In genomic region chr2:69820201-69820600, GRCm38 (mm10) we compare ENCODE assay signal across 15 mouse cellular contexts. TPM values are rescaled to one million over a fixed set of nuclear protein-coding genes. Genes with fewer than 3 reads are reported as not detected.
"Had no signal": no experiment of that assay in that cellular context is flagged by ENCODE, and none has a peak within 500 bp of the region (broad histone marks: within the 10 kb centered on the region; RNA-seq: fewer than 3 reads in every experiment).

No protein-coding gene starts in this region.

- H3K36me3 ChIP-seq: limb, embryonic 15.5 days; midbrain, embryonic 12.5 days had no signal

- H3K27ac ChIP-seq: kidney, embryonic 15.5 days; limb, embryonic 15.5 days; macrophage; midbrain, embryonic 12.5 days had no signal

- H3K4me2 ChIP-seq: kidney, embryonic 15.5 days; limb, embryonic 15.5 days; lung, embryonic 14.5 days; midbrain, embryonic 12.5 days had no signal

- H3K4me3 ChIP-seq: kidney, embryonic 15.5 days; limb, embryonic 15.5 days; megakaryocyte, embryonic 14.5 days; midbrain, embryonic 12.5 days had no signal

- H3K9me3 ChIP-seq: kidney, embryonic 15.5 days; limb, embryonic 15.5 days; megakaryocyte, embryonic 14.5 days; midbrain, embryonic 12.5 days had no signal

- H3K9ac ChIP-seq: kidney, embryonic 15.5 days; limb, embryonic 15.5 days; lung, embryonic 14.5 days; midbrain, embryonic 12.5 days had no signal

- H3K27me3 ChIP-seq: kidney, embryonic 15.5 days; limb, embryonic 15.5 days; megakaryocyte, embryonic 14.5 days; midbrain, embryonic 12.5 days had no signal

- ATAC-seq: intestine, embryonic 16.5 days; midbrain, embryonic 16.5 days had no signal

- DNase-seq: kidney, adult 2 months; kidney, postnatal 14 days; lung, embryonic 14.5 days; lung, postnatal 10 days; right cerebral cortex, postnatal 14 days; thymus, adult 18-20 months; thymus, postnatal 14 days had no signal

RNA-seq across cellular contexts. Expression of gene Ccdc173, which starts 30.8 kb away (rescaled TPM):
- polyA plus RNA-seq: spleen, adult 2 months had no signal
